Mouse (Mus musculus): Measurements from ENCODE around the gene Chl1.

Chl1 gene

DNA sequence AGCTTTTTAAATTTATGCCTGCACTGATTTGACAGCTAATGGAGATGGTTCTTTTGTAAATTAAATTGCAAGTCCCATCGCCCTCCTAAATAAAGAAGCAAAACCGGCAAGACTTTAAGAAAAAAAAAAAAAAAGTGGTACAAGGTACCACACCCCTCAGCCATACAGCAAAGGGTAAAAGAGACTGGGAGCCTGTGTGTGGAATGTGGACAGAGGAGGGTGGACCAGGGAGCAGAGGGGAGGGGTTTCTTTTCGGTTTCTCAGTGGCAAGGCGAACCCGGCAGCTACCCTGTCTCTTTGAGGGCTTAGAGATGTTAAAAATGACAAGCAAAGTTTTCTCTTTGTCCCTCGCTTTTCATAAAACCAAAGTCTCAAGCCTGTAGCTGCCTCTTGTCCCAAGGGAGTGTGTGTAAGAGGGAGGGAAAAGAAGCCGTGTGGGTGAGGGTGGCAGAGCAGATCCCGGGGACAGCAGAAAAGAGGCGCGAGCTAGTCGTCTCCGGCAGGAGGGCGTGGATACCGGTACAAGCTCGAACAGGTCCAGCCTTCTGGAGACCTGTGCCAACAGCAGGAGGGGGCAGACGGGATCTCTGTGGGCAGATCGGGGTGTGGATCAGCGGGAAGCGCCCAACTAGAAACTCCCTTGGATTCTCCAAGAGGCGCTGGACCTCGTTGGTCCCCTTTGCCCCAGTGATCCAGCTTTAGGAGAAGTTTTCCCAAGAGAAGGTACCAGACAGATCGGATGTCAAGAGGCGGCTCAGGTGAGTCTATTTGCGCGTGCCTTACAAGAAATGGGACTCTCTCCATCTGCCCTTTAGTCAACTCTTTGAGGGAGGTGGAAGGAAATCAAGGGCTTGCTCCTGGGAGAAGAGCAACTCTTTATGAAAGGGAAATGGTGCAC is at the start of gene Chl1:
TSS of gene Chl1 (plus strand) at position 195 of the 898 bp plus-strand sequence.
- peaks cover 44% of the 10 kb centered on the region for H3K27me3 ChIP-seq (ENCODE audit: insufficient read depth, low read length)
- H3K9me3 ChIP-seq (ENCODE audit: low read length): peaks cover 5% of the 10 kb centered on the region; the same call in 1 of the 2 replicates
- peak within 1 kb of the TSS; percentile 69 for H3K4me3 ChIP-seq (replicated peaks; ENCODE audit: low read length)
- TF ChIP-seq POU5F1 (IDR thresholded peaks at IDR 0.05; ENCODE audit: borderline replicate concordance, low read length) (no peak), CTCF (conservative IDR thresholded peaks at IDR 0.05; ENCODE audit: low read length) (no peak), NANOG (IDR thresholded peaks at IDR 0.05; ENCODE audit: borderline replicate concordance, low read length) (no peak)
- peaks cover 27% of the 10 kb centered on the region for H3K4me1 ChIP-seq (replicated peaks; ENCODE audit: low read depth, low read length)
- no peaks in the 10 kb centered on the region for H3K36me3 ChIP-seq (ENCODE audit: insufficient read depth, low read length)

DNA sequence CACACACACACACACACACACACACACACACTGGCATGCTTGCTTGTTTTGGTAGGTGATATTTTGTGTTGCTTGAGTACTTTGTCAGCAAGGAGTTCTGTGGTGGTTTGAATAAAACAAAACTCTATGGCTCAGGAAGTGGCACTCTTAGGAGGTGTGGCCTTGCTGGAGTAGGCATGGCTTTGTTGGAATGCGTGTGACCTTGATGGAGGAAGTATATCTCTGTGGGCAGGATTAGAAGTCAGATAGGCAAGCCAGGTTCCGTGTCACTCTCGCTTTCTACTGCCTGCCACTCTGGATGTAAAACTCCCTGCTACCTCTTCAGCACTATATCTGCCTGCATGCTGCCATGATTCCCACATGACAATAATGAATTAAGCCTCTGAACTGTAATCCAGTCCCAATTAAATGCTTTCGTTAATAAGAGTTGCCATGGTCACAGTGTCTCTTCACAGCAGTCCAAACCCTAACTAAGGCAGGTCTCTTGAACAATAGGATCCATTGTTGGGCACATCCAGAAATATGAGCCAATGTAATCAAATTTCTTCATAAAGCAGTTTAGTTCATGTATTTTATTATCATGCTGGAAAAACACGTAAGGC is 44.8 kb upstream of the Chl1 start:
- H3K4me1 ChIP-seq (replicated peaks; ENCODE audit: low read depth, low read length): no peaks in the 10 kb centered on the region
- no peak overlapping the region for H3K4me3 ChIP-seq (replicated peaks; ENCODE audit: low read length)
- TF ChIP-seq CTCF (conservative IDR thresholded peaks at IDR 0.05; ENCODE audit: low read length) (no peak), NANOG (IDR thresholded peaks at IDR 0.05; ENCODE audit: borderline replicate concordance, low read length) (no peak), POU5F1 (IDR thresholded peaks at IDR 0.05; ENCODE audit: borderline replicate concordance, low read length) (no peak)
- no peaks in the 10 kb centered on the region for H3K9me3 ChIP-seq (ENCODE audit: low read length)
- no peaks in the 10 kb centered on the region for H3K36me3 ChIP-seq (ENCODE audit: insufficient read depth, low read length)
- no peaks in the 10 kb centered on the region for H3K27me3 ChIP-seq (ENCODE audit: insufficient read depth, low read length)

DNA sequence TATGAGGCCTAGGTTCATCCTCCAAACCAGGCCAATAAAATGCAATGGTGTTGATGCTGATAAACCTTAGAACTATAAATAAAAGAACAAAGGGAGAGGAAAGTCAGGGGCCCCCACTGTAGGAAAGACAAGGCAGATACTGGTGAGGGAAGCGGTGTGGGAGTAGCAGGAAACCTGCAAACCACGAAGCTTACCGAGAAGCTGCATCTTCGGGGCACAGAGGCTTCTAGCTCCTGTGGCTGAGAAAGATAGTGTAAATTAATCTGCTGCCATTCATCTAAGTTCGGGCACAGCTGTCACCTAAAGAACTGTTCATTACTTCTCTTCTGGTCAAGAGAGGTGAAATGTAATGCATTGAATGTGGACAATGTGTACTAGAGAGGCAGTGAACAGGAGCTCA is 37.1 kb upstream of the Chl1 start:
- no peaks in the 10 kb centered on the region for H3K9me3 ChIP-seq (ENCODE audit: low read length)
- H3K4me3 ChIP-seq (replicated peaks; ENCODE audit: low read length): no peak overlapping the region
- TF ChIP-seq NANOG (IDR thresholded peaks at IDR 0.05; ENCODE audit: borderline replicate concordance, low read length): no peak
- TF ChIP-seq CTCF (conservative IDR thresholded peaks at IDR 0.05; ENCODE audit: low read length): no peak
- TF ChIP-seq POU5F1 (IDR thresholded peaks at IDR 0.05; ENCODE audit: borderline replicate concordance, low read length): no peak
- H3K4me1 ChIP-seq (replicated peaks; ENCODE audit: low read depth, low read length): no peaks in the 10 kb centered on the region
- no peaks in the 10 kb centered on the region for H3K36me3 ChIP-seq (ENCODE audit: insufficient read depth, low read length)
- no peaks in the 10 kb centered on the region for H3K27me3 ChIP-seq (ENCODE audit: insufficient read depth, low read length)

DNA sequence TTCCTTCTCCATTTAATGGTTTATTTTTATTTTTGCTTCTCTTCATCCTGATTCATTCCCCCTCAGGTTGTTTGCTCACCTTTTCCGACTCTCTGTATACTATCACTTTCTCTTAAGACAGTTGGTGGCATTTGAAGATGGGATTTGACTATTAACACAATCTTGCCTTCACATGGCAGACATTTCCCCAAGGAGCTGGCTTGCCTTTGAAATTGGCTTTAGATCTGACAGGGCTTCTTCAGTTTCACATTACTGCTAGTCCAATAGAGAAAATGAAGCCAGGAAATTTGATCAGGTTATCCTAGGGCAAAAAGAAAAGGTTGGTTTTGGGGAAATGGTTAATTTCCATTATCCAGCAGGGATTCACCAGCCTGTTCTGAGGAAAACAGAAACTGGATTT is 23.2 kb upstream of the Chl1 start:
- Histone ChIP-seq H3K4me3 (replicated peaks; ENCODE audit: low read length) (no peak overlapping the region), H3K27me3 (ENCODE audit: insufficient read depth, low read length) (no peaks in the 10 kb centered on the region), H3K36me3 (ENCODE audit: insufficient read depth, low read length) (no peaks in the 10 kb centered on the region), H3K9me3 (ENCODE audit: low read length) (no peaks in the 10 kb centered on the region), H3K4me1 (replicated peaks; ENCODE audit: low read depth, low read length) (no peaks in the 10 kb centered on the region)
- TF ChIP-seq NANOG (IDR thresholded peaks at IDR 0.05; ENCODE audit: borderline replicate concordance, low read length) (no peak), POU5F1 (IDR thresholded peaks at IDR 0.05; ENCODE audit: borderline replicate concordance, low read length) (no peak), CTCF (conservative IDR thresholded peaks at IDR 0.05; ENCODE audit: low read length) (no peak)

DNA sequence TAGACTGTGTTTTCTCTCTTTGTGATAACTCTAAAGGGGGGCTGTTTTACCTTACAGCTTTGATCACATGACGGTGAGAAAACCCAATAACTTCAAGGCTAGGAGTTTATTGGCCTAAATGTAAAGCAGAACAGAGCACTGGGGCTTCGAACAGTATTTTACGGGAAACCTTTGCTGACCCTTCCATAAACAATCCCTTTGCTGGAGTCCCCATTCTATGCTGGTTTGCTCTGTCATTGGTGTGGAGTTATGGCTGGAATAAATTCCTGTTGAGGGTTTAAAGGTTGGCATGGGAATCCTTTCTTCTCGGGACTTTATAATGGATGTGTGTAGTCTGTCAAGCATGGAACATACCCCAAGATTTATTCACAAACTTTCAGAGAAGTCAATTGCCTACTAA is 12.0 kb upstream of the Chl1 start:
- no peak for TF ChIP-seq POU5F1 (IDR thresholded peaks at IDR 0.05; ENCODE audit: borderline replicate concordance, low read length)
- no peak for TF ChIP-seq NANOG (IDR thresholded peaks at IDR 0.05; ENCODE audit: borderline replicate concordance, low read length)
- Histone ChIP-seq H3K4me1 (replicated peaks; ENCODE audit: low read depth, low read length) (no peaks in the 10 kb centered on the region), H3K36me3 (ENCODE audit: insufficient read depth, low read length) (no peaks in the 10 kb centered on the region), H3K9me3 (ENCODE audit: low read length) (no peaks in the 10 kb centered on the region), H3K27me3 (ENCODE audit: insufficient read depth, low read length) (no peaks in the 10 kb centered on the region), H3K4me3 (replicated peaks; ENCODE audit: low read length) (no peak overlapping the region)

DNA sequence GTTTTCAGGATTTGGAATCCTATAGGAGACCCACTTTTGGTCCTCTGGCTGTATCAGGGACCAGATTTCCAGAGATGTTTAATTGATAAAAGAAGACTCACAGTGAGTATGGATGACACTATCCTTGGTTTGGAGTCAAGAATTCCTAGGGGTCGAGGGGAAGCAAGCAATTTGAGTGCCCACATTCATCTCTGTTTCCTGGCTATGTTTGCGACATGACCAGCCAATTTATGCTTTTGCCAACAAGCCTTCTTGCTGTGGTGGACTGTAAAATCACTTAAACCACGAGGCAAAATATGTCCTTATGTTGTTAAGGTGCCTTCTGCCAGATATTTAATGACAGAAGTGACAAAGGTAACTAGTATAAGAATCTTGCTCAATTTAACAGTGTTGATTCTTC is 6.3 kb upstream of the Chl1 start:
- no peak overlapping the region for H3K4me3 ChIP-seq (replicated peaks; ENCODE audit: low read length)
- H3K9me3 ChIP-seq (ENCODE audit: low read length): no peaks in the 10 kb centered on the region
- TF ChIP-seq CTCF (conservative IDR thresholded peaks at IDR 0.05; ENCODE audit: low read length) (no peak), NANOG (IDR thresholded peaks at IDR 0.05; ENCODE audit: borderline replicate concordance, low read length) (no peak), POU5F1 (IDR thresholded peaks at IDR 0.05; ENCODE audit: borderline replicate concordance, low read length) (no peak)
- no peaks in the 10 kb centered on the region for H3K4me1 ChIP-seq (replicated peaks; ENCODE audit: low read depth, low read length)
- H3K27me3 ChIP-seq (ENCODE audit: insufficient read depth, low read length): peaks cover 3% of the 10 kb centered on the region; the same call in 1 of the 2 replicates
- H3K36me3 ChIP-seq (ENCODE audit: insufficient read depth, low read length): no peaks in the 10 kb centered on the region

DNA sequence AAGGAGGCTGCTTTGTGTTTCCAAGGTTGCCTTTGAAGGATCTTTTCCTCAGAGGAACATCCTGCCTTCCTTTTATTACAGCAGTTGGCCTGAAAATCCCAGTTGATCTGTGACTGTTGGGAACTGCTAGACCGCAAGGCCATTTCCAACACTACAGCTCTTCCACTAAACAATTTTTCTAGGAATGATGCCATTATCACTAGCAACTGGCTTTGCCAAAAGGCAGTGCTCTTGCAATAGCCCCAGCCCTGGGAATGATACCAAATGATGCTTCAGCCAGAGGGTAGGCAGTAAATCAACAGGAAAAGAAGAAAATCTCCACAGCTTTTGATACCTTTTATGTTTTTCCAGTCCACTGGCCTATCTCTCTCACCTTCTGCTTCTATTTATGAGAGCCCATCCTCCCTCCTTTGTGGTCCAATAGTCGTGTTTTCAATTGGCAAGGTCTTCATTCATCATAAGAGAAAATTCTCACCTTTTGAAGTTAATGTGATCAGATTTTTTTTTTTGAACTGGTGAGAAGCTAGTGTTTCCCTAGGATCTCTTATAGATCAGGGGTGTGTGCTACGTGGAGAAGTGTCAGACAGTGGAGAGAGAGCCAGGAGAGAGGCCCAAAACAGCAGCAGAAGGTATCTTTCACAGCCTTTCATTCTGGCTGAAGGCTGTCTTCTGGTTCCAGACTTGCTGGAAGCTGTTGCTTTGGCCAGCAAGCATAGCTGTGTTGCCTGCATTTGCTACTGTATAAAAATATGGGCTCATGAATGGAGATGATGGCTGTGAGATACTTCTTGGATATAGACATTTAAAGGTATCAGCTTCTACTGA is 2.4 kb upstream of the Chl1 start:
- TF ChIP-seq CTCF (conservative IDR thresholded peaks at IDR 0.05; ENCODE audit: low read length) (no peak), POU5F1 (IDR thresholded peaks at IDR 0.05; ENCODE audit: borderline replicate concordance, low read length) (no peak), NANOG (IDR thresholded peaks at IDR 0.05; ENCODE audit: borderline replicate concordance, low read length) (no peak)
- H3K27me3 ChIP-seq (ENCODE audit: insufficient read depth, low read length): peaks cover 36% of the 10 kb centered on the region
- H3K4me1 ChIP-seq (replicated peaks; ENCODE audit: low read depth, low read length): peaks cover 27% of the 10 kb centered on the region
- H3K36me3 ChIP-seq (ENCODE audit: insufficient read depth, low read length): no peaks in the 10 kb centered on the region
- H3K4me3 ChIP-seq (replicated peaks; ENCODE audit: low read length): no peak overlapping the region
- peaks cover 5% of the 10 kb centered on the region; the same call in 1 of the 2 replicates for H3K9me3 ChIP-seq (ENCODE audit: low read length)

DNA sequence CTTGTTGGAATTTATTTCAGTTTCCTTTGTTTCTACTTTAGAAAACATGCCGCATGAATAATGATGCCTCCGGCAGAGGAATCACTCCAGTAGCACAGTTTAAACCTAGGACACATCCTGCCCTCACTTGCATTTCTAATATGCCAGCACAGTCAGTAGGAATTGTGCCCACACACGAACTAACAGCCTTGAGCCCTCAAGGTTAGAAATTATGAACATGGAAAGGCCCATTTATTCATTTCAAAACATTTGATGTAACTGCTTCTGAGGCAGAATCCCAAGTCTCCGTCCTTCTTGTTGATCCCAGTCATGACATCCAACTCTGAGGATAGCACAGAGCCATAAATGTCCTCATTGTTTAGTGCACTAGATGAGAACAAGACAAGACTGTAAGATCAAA is 790 bp upstream of the Chl1 start:
- Histone ChIP-seq H3K9me3 (ENCODE audit: low read length) (peaks cover 5% of the 10 kb centered on the region; the same call in 1 of the 2 replicates), H3K36me3 (ENCODE audit: insufficient read depth, low read length) (no peaks in the 10 kb centered on the region), H3K27me3 (ENCODE audit: insufficient read depth, low read length) (peaks cover 44% of the 10 kb centered on the region), H3K4me1 (replicated peaks; ENCODE audit: low read depth, low read length) (peaks cover 27% of the 10 kb centered on the region), H3K4me3 (replicated peaks; ENCODE audit: low read length) (no peak overlapping the region)
- no peak for TF ChIP-seq NANOG (IDR thresholded peaks at IDR 0.05; ENCODE audit: borderline replicate concordance, low read length)
- TF ChIP-seq POU5F1 (IDR thresholded peaks at IDR 0.05; ENCODE audit: borderline replicate concordance, low read length): no peak
- no peak for TF ChIP-seq CTCF (conservative IDR thresholded peaks at IDR 0.05; ENCODE audit: low read length)
